Mouse (Mus musculus) myocyte (in vitro differentiated cells): ENCODE data around the gene Rhox2f. TPM values are rescaled to one million over a fixed set of nuclear protein-coding genes. Genes with fewer than 3 reads are reported as not detected.
"Not testable (repeated sequence)": the region's sequence is repeated elsewhere in the genome, so short reads cannot be mapped to it uniquely, and the experiment has no call there.

Experiments used
- H3K27me3 ChIP-seq: one replicate; pipeline ENCODE4 v1.6.1; 2011; ENCODE audit not compliant: control insufficient read depth, insufficient read depth, insufficient read length
- H3K36me3 ChIP-seq: one replicate; pipeline ENCODE4 v1.6.1; 2011; ENCODE audit not compliant: control insufficient read depth, insufficient read depth
- H3K4me2 ChIP-seq: one replicate; pipeline ENCODE4 v1.6.1; 2011; ENCODE audit warnings: low read depth, control low read depth
- H3K4me3 ChIP-seq: one replicate; pipeline ENCODE4 v1.5.1; 2011; ENCODE audit warnings: mild to moderate bottlenecking, control low read depth, moderate library complexity
- H3K79me2 ChIP-seq: one replicate; pipeline ENCODE4 v1.6.1; 2011; ENCODE audit not compliant: control insufficient read depth, insufficient read depth
- H3ac ChIP-seq: one replicate; pipeline ENCODE4 v1.6.1; 2011; ENCODE audit not compliant: control insufficient read depth, insufficient read length
- polyA plus RNA-seq: library from polyadenylated mRNA; unstranded; fragments of >200 nt; fragmentation: generic; extraction: Trizol; gene quantifications from one replicate; pipeline ENCODE4 v1.2.1, GENCODE M21; 2012; ENCODE audit warnings: missing spikeins

Gene Rhox2f
- polyA plus RNA-seq: not detected

DNA sequence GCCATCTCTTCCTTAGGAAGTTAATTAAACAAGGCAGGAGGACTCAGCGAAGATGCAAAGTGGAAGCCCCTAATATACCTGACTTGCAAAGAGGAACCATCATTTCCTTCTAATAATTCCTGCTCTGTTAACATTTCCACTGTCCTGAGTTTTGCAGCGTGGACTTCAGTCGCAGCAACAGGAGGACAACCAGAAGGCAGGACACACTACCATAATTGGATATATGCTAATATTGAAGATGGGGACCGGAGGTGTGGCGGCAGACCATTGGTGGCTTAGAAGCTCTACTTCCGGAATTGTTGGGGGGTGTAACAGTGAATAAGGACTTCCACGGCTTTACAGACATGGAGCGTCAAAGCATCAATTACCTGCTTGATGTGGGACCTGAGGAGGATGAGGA lies at the start of gene Rhox2f:
Gene Rhox2f, plus strand, starts transcription at position 301 of the 400 bp plus-strand sequence.
- H3K36me3 ChIP-seq, H3K4me3 ChIP-seq, H3K79me2 ChIP-seq, H3ac ChIP-seq, H3K4me2 ChIP-seq, H3K27me3 ChIP-seq: not testable (repeated sequence)

DNA sequence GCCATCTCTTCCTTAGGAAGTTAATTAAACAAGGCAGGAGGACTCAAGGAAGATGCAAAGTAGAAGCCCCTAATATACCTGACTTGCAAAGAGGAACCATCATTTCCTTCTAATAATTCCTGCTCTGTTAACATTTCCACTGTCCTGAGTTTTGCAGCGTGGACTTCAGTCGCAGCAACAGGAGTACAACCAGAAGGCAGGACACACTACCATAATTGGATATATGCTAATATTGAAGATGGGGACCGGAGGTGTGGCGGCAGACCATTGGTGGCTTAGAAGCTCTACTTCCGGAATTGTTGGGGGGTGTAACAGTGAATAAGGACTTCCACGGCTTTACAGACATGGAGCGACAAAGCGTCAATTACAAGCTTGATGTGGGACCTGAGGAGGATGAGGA lies 41.1 kb upstream of the Rhox2f start, which contains the start of gene Rhox2e:
Gene Rhox2e, plus strand, starts transcription at position 301 of the 400 bp plus-strand sequence.
- H3ac ChIP-seq, H3K4me3 ChIP-seq, H3K4me2 ChIP-seq, H3K79me2 ChIP-seq, H3K27me3 ChIP-seq, H3K36me3 ChIP-seq: not testable (repeated sequence)

DNA sequence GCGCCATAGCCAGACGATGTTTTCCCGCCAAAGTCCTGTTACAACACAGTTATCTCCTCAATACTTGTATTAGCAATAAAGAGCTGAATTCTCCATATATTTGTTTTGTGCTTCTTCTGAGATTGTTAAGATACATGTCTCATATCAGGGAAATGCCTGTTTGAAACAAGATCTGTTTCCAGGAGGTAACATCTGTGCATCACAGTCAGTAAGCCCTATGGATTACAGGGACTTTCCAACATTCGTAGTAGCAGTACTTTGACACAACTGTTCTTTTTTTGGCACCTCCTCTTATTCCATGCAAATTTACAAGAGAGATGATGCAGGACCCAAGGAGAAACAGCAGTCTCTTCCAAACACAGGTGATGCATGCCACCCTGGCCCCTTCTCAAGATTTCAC lies 29.5 kb upstream of the Rhox2f start, which contains the start of gene Rhox3e:
Gene Rhox3e, plus strand, starts transcription at position 301 of the 400 bp plus-strand sequence.
- H3K79me2 ChIP-seq, H3K27me3 ChIP-seq, H3K36me3 ChIP-seq, H3K4me2 ChIP-seq, H3K4me3 ChIP-seq, H3ac ChIP-seq: not testable (repeated sequence)

DNA sequence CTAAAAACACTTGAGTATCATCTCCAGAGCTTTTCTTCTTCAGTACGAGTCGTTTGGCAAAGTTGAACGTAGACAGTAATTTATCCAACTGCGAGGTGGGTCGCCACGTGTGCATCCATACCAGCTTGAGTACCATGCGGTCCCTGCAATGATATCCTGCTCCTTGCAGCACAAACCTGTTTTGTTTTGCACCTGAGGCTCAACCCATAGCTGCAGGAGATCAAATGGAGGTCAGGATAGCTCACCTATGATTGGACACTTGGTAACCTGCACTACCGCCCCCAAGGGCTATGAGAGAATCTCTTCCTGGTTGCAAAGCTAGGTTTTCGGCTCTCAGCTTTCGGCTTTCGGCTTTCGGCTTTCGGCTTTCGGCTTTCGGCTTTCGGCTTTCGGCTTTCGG lies 14.1 kb upstream of the Rhox2f start, which contains the start of gene Rhox4e:
Gene Rhox4e, plus strand, starts transcription at position 301 of the 400 bp plus-strand sequence.
- not testable (repeated sequence) for H3K27me3 ChIP-seq, H3K36me3 ChIP-seq

DNA sequence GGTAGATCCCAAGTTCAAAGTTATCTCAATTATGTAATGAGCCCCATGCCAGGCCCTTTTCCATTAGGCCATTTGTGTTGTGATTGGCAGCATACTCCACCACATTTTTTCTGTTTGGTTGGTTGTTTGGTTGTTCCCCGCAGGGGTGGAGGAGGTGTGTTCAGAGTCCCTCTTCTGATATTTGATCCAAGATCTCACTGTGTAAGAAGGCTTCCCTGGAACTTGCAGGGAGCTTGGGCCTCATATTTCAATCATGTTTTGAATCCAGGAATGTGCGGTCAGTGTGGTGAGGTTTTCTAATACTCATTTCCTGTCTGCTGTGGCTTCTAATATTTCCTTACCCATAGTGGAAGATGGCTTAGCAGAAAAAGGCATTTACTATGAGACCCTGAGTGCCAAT lies 1.4 kb downstream of the Rhox2f start:
- not testable (repeated sequence) for H3K4me3 ChIP-seq, H3K27me3 ChIP-seq

More for the DNA sequence above, 14.1 kb upstream of the Rhox2f start, which contains the start of gene Rhox4e:
- not testable (repeated sequence) for H3K79me2 ChIP-seq, H3ac ChIP-seq, H3K4me2 ChIP-seq, H3K4me3 ChIP-seq

GRCm38 (mm10) chrX:37580692-37581091 lies 9.5 kb downstream of the Rhox2f start, which contains the start of gene Rhox3f:
TSS of gene Rhox3f (plus strand) at chrX:37580992.
- not testable (repeated sequence) for H3K4me3 ChIP-seq, H3K27me3 ChIP-seq, H3K36me3 ChIP-seq, H3K79me2 ChIP-seq, H3ac ChIP-seq, H3K4me2 ChIP-seq

More for the DNA sequence above, 1.4 kb downstream of the Rhox2f start:
- H3K36me3 ChIP-seq, H3ac ChIP-seq, H3K79me2 ChIP-seq, H3K4me2 ChIP-seq: not testable (repeated sequence)

GRCm38 (mm10) chrX:37607604-37608003 lies 36.4 kb downstream of the Rhox2f start, which contains the start of gene Rhox4f:
TSS of gene Rhox4f (minus strand) at chrX:37607704.
- not testable (repeated sequence) for H3ac ChIP-seq, H3K27me3 ChIP-seq, H3K4me3 ChIP-seq, H3K79me2 ChIP-seq, H3K4me2 ChIP-seq, H3K36me3 ChIP-seq

Other genes with a start within 250 kb of the Rhox2f start
- gene Rhox3a2, start 191.4 kb upstream of the Rhox2f start, polyA plus RNA-seq: not detected
- gene Rhox4a2, start 180.6 kb upstream of the Rhox2f start, polyA plus RNA-seq: not detected
- gene Rhox2b, start 159.3 kb upstream of the Rhox2f start, polyA plus RNA-seq: not detected
- gene Rhox4b, start 138.9 kb upstream of the Rhox2f start, polyA plus RNA-seq: not detected
- gene Rhox2c, start 117.7 kb upstream of the Rhox2f start, polyA plus RNA-seq: not detected
- gene Rhox3c, start 112.8 kb upstream of the Rhox2f start, polyA plus RNA-seq: not detected
- gene Rhox4c, start 91.1 kb upstream of the Rhox2f start, polyA plus RNA-seq: not detected
- not detected for gene Rhox2d, start 78.0 kb upstream of the Rhox2f start, polyA plus RNA-seq
- not detected for gene Rhox4d, start 57.0 kb upstream of the Rhox2f start, polyA plus RNA-seq
- gene Rhox2e, start 41.0 kb upstream of the Rhox2f start, polyA plus RNA-seq: not detected
- not detected for gene Rhox3e, start 29.4 kb upstream of the Rhox2f start, polyA plus RNA-seq
- not detected for gene Rhox4e, start 14.0 kb upstream of the Rhox2f start, polyA plus RNA-seq
- not detected for gene Rhox3f, start 9.6 kb downstream of the Rhox2f start, polyA plus RNA-seq
- not detected for gene Rhox4f, start 36.3 kb downstream of the Rhox2f start, polyA plus RNA-seq
- not detected for gene Rhox3g, start 57.2 kb downstream of the Rhox2f start, polyA plus RNA-seq
- not detected for gene Rhox2g, start 72.1 kb downstream of the Rhox2f start, polyA plus RNA-seq
- gene Rhox4g, start 79.9 kb downstream of the Rhox2f start, polyA plus RNA-seq: not detected
- not detected for gene Rhox3h, start 97.4 kb downstream of the Rhox2f start, polyA plus RNA-seq
- not detected for gene Rhox2h, start 101.9 kb downstream of the Rhox2f start, polyA plus RNA-seq
- 4.4 TPM for gene Rhox5, start 233.4 kb downstream of the Rhox2f start, polyA plus RNA-seq